In the genomic region with DNA sequence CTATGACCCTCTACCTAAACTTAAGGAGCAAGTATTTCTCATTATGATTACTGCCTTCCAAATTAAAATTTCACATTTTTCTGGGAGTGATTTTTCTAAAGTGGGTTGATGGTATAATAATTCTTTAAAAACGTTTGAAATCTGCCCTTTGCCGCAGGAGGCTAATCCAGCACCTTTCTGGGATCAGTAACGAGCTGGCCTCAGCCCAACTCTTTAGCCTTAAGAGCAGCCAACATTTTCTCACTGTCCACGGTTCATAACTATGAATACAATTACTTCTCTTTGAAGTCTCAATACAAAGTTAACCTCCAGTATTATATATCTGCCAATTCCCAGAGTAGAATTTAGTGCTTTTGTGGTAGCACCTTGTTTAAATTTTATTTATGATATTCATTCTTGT, we compare ENCODE assay signal across 12 mouse cellular contexts.
"Had no signal": no experiment of that assay in that cellular context is flagged by ENCODE, and none has a peak within 500 bp of the region (broad histone marks: within the 10 kb centered on the region; RNA-seq: fewer than 3 reads in every experiment).

No protein-coding gene starts in this region.

- H3K9me3 ChIP-seq: limb, embryonic 13.5 days had no signal

- H3K4me3 ChIP-seq: limb, embryonic 13.5 days; myocyte had no signal

- H3K27me3 ChIP-seq: limb, embryonic 13.5 days had no signal

- H3K9ac ChIP-seq: limb, embryonic 13.5 days; liver, embryonic 14.5 days had no signal

- DNase-seq: kidney, adult 9 months; kidney, postnatal 36 days; layer of hippocampus, adult 9-11 months; layer of hippocampus, postnatal 36 days; lung, adult 18-20 months; lung, postnatal 36 days; midbrain, embryonic 14.5 days; thymus, postnatal 36 days had no signal

- H3K36me3 ChIP-seq: limb, embryonic 13.5 days had no signal

- H3K27ac ChIP-seq: kidney, postnatal 0 days; limb, embryonic 13.5 days; liver, embryonic 14.5 days had no signal

- H3K4me2 ChIP-seq: limb, embryonic 13.5 days had no signal
